Mouse (Mus musculus) heart, postnatal 0 days (tissue): ENCODE measurements at regions not wholly inside any gene's neighbourhood (a gene's known extent, or its start where the extent isn't known, plus 50 kb on each side); places are given as distances from the start of the nearest gene placed in this dataset.

Experiments used
- CTCF ChIP-seq: IDR thresholded peaks from 2 replicates; pipeline ENCODE4 v1.5.1; 2016; ENCODE audit warnings: antibody characterized with exemption, control low read depth, low read depth
- EP300 ChIP-seq: IDR thresholded peaks from 2 replicates; pipeline ENCODE4 v1.6.1; 2016; ENCODE audit warnings: antibody characterized with exemption, low read depth

DNA sequence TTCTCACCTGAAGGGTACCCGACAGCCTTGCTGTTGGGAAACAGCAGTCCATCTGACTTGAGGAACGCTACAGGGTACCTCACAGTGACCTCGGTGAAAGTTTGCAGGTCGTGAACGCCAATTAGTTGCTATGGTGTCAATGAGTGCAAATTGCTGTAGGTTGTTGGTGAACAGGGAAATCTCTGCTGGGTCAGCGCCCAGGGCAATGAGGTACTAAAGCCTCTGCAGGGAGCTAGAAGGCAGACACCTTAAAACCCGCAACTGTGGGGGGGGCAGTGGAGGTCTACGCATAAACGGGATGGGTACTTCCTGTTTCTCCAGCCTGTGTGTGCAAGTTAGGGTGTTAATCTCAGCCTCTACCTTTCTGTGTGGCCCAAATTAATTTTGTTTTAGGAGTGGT, 156.3 kb upstream of the Adgrl2 start:
- TF ChIP-seq CTCF (no peak), EP300 (no peak)
